Mouse (Mus musculus): ENCODE measurements around the gene Phospho2. TPM values are rescaled to one million over a fixed set of nuclear protein-coding genes. Genes with fewer than 3 reads are reported as not detected.

The Phospho2 gene
- 37.4 to 44.4 TPM (median 42.3 TPM) in 4 replicates for total RNA-seq (2023)

GRCm38 (mm10) chr2:69789429-69790069 lies at the start of gene Phospho2, which contains the start of gene Ccdc173:
Gene Phospho2 (plus strand): TSS chr2:69789623.
Gene Ccdc173 (minus strand): TSS chr2:69789575.

DNA sequence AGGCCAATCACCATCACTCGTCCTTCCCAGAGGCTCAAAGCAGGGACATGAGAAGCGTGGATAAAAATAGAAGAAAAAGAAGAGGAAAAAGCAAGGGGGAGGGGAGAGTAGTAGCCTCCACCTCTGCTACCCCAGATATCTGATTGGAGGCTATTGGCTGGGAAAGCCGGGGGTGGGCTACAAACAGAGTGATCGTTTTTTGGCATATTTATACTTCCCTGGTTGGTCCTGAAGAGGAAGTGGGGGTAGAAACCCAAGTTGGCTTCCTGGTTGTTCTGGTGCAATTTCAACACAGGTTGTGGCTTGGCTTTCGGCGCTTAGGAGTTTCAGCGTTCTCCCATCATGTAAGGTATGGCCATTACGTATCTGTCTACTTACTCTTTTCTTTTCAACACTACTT lies 32.3 kb downstream of the Phospho2 start, which contains the start of gene Klhl23:
TSS of gene Klhl23 (plus strand) at position 234 of the 400 bp plus-strand sequence.

Other genes with a start within 250 kb of the Phospho2 start
- not detected in 4 replicates for gene Lrp2, start 203.6 kb upstream of the Phospho2 start, total RNA-seq (2023)
- 0.55 to 2.5 TPM (median 1.6 TPM) in 4 replicates for gene Bbs5, start 142.5 kb upstream of the Phospho2 start, total RNA-seq (2023)
- gene Klhl41, start 119.5 kb upstream of the Phospho2 start, total RNA-seq (2023), result 0.23 to 6.4 TPM (median 3.8 TPM) in 4 replicates
- gene Fastkd1, start 76.1 kb upstream of the Phospho2 start, total RNA-seq (2023), result 16.5 to 31.2 TPM (median 30.0 TPM) in 4 replicates
- 103 to 143 TPM (median 125 TPM) in 4 replicates for gene Ppig, start 67.1 kb upstream of the Phospho2 start, total RNA-seq (2023)
- gene Ccdc173, start within 50 bp of the Phospho2 start, total RNA-seq (2023), result 2.4 to 3.7 TPM (median 3.1 TPM) in 4 replicates
- gene Klhl23, start 32.3 kb downstream of the Phospho2 start, total RNA-seq (2023), result 0.22 to 0.79 TPM (median 0.45 TPM) in 3 of 4 replicates, not detected in the other
- 156 to 186 TPM (median 171 TPM) in 4 replicates for gene Ssb, start 71.9 kb downstream of the Phospho2 start, total RNA-seq (2023)
- gene Mettl5, start 96.0 kb downstream of the Phospho2 start, total RNA-seq (2023), result 14.6 to 20.9 TPM (median 19.3 TPM) in 4 replicates
- 75.9 to 101 TPM (median 88.4 TPM) in 4 replicates for gene Ubr3, start 107.6 kb downstream of the Phospho2 start, total RNA-seq (2023)
- gene Myo3b, start 249.5 kb downstream of the Phospho2 start, total RNA-seq (2023), result 0.40 to 1.7 TPM (median 0.88 TPM) in 4 replicates

Measured in B cell, adult 62 days (primary cell).